Mouse (Mus musculus): ENCODE measurements at regions not wholly inside any gene's neighbourhood (a gene's known extent, or its start where the extent isn't known, plus 50 kb on each side); places are given as distances from the start of the nearest gene placed in this dataset.

GRCm38 (mm10) chr7:67462591-67462990 is 89.9 kb upstream of the Mef2a start:
- no peak for DNase-seq (ENCODE audit: low spot score)

GRCm38 (mm10) chr7:67461333-67462255 is 88.9 kb upstream of the Mef2a start:
- no peak for DNase-seq (ENCODE audit: low spot score)

GRCm38 (mm10) chr7:67459810-67460209 is 87.2 kb upstream of the Mef2a start:
- no peak for DNase-seq (ENCODE audit: low spot score)

- no peak for DNase-seq (ENCODE audit: low spot score)
Observed at GRCm38 (mm10) chr7:67459209-67459608, 86.6 kb upstream of the Mef2a start.

- no peak for DNase-seq (ENCODE audit: low spot score)
Observed at GRCm38 (mm10) chr7:67458640-67459039, 86.0 kb upstream of the Mef2a start.

GRCm38 (mm10) chr7:67457898-67458297 is 85.2 kb upstream of the Mef2a start:
- DNase-seq (ENCODE audit: low spot score), result no peak

GRCm38 (mm10) chr7:67456015-67456414 is 83.4 kb upstream of the Mef2a start:
- no peak for DNase-seq (ENCODE audit: low spot score)

GRCm38 (mm10) chr7:67454458-67454857 is 81.8 kb upstream of the Mef2a start:
- no peak for DNase-seq (ENCODE audit: low spot score)

GRCm38 (mm10) chr7:67451157-67451793 is 78.6 kb upstream of the Mef2a start:
- DNase-seq (ENCODE audit: low spot score), result no peak

GRCm38 (mm10) chr7:67446606-67447005 is 73.9 kb upstream of the Mef2a start:
- no peak for DNase-seq (ENCODE audit: low spot score)

- no peak for DNase-seq (ENCODE audit: low spot score)
Observed at GRCm38 (mm10) chr7:67445203-67446041, 72.8 kb upstream of the Mef2a start.

- no peak for DNase-seq (ENCODE audit: low spot score)
Observed at GRCm38 (mm10) chr7:67444523-67444942, 71.9 kb upstream of the Mef2a start.

GRCm38 (mm10) chr7:67443666-67444065 is 71.0 kb upstream of the Mef2a start:
- DNase-seq (ENCODE audit: low spot score), result no peak

- DNase-seq (ENCODE audit: low spot score), result peak; percentile 58
Observed at GRCm38 (mm10) chr7:67443001-67443555, 70.4 kb upstream of the Mef2a start.

- DNase-seq (ENCODE audit: low spot score), result peak; percentile 61
Observed at GRCm38 (mm10) chr7:67442284-67442683, 69.6 kb upstream of the Mef2a start.

- DNase-seq (ENCODE audit: low spot score), result no peak
Observed at GRCm38 (mm10) chr7:67440806-67441205, 68.1 kb upstream of the Mef2a start.

- peak; percentile 82 for DNase-seq (ENCODE audit: low spot score)
Observed at GRCm38 (mm10) chr7:67437216-67438006, 64.8 kb upstream of the Mef2a start.

- no peak for DNase-seq (ENCODE audit: low spot score)
Observed at GRCm38 (mm10) chr7:67435643-67436339, 63.1 kb upstream of the Mef2a start.

- no peak for DNase-seq (ENCODE audit: low spot score)
Observed at GRCm38 (mm10) chr7:67430987-67431386, 58.3 kb upstream of the Mef2a start.

- DNase-seq (ENCODE audit: low spot score), result no peak
Observed at GRCm38 (mm10) chr7:67430041-67430440, 57.4 kb upstream of the Mef2a start.
